Mouse (Mus musculus) CH12.LX (cell line): ENCODE results near the gene Aldh1a2.

Experiments used
- CTCF ChIP-seq, 2 experiments: IDR thresholded peaks in 1 of 2; conservative IDR thresholded peaks in 1 of 2; 2 replicates each; pipeline ENCODE4 v1.5.1; 2011 to 2012; ENCODE audit warnings: low read depth in 2 of 2, low read length in 2 of 2, improper control_type of control experiment in 1 of 2, inconsistent platforms in 1 of 2, mild to moderate bottlenecking in 1 of 2, moderate library complexity in 1 of 2
- GABPA ChIP-seq: IDR thresholded peaks from 2 replicates; pipeline ENCODE4 v1.6.1; 2012; ENCODE audit warnings: low read depth, low read length, improper control_type of control experiment, inconsistent platforms; ENCODE audit not compliant: insufficient replicate concordance
- HCFC1 ChIP-seq: IDR thresholded peaks from 2 replicates; pipeline ENCODE4 v1.6.1; 2012; ENCODE audit warnings: low read depth, mild to moderate bottlenecking, inconsistent platforms, low read length, improper control_type of control experiment
- MAX ChIP-seq: IDR thresholded peaks from 2 replicates; pipeline ENCODE4 v1.6.1; 2011; ENCODE audit warnings: low read length, improper control_type of control experiment
- MYC ChIP-seq: IDR thresholded peaks from 2 replicates; pipeline ENCODE4 v1.6.1; 2011; ENCODE audit warnings: low read depth, mild to moderate bottlenecking, improper control_type of control experiment, low read length
- PAX5 ChIP-seq: IDR thresholded peaks from 2 replicates; pipeline ENCODE4 v1.6.1; 2012; ENCODE audit warnings: low read length, inconsistent platforms, mixed read lengths
- RCOR1 ChIP-seq: conservative IDR thresholded peaks from 2 replicates; pipeline ENCODE4 v1.6.1; 2012; ENCODE audit warnings: low read depth, mild to moderate bottlenecking, inconsistent platforms, low read length, improper control_type of control experiment
- ZNF384 ChIP-seq: IDR thresholded peaks from 2 replicates; pipeline ENCODE4 v1.6.1; 2012; ENCODE audit warnings: low read depth, low read length, improper control_type of control experiment, inconsistent platforms

DNA sequence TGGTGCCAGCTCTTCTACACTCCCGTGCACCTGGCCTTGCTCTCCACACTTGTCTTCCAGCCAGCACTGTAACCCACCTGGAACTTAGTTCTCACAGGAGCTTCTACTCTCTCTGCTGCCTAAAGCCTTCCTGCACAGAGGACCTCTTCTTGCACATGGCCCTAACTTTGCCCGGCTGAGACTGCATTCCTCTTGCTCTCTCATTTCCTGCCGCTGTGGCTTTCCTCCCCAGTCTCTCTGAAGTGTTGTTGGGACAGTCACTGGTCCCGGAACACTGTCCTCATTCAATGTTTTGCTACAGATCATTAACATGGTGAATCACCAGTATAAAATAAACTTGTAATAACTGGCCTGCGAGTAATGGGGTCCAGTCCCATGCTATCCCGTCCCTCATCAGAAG, 73.1 kb downstream of the Aldh1a2 start:
- TF ChIP-seq HCFC1 (no peak), RCOR1 (no peak), GABPA (no peak), MAX (no peak), MYC (no peak), PAX5 (no peak), ZNF384 (no peak), CTCF (conservative IDR thresholded peaks at IDR 0.05 in 1 of 2, IDR thresholded peaks at IDR 0.05 in 1 of 2; ENCODE audit: low read depth in 2 of 2, low read length in 2 of 2) (no peak)
